Mouse (Mus musculus): ENCODE measurements around the gene Btg3. TPM values are rescaled to one million over a fixed set of nuclear protein-coding genes. Genes with fewer than 3 reads are reported as not detected.

Gene Btg3
- polyA plus RNA-seq, 1 experiment from 2014 or later, result 39.6 TPM

DNA sequence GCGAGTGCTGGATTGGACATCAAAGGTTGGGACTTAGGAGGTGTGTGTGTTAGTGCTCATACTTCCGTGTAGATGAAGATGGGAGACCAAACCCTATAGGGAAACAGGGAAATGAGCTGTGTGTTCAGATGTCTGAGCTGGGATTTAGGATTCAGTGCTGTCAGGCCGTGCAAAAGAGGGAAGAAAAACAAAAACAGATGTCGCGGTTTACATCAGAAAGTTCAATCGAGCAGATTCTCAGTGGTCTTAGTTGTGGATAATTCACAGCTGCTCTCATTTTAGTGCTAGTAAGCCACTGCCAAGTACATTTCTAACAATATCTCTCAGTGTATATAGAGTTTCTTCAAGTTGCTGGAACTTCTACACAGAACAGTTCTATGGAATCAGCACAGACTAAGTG lies 33.2 kb downstream of the Btg3 start:
- ATAC-seq (ENCODE audit: insufficient number of reproducible peaks, insufficient read depth, low FRiP score, low TSS enrichment, low read depth), result peak; percentile 62; the same call in 1 of the 2 replicates
- H3K9me3 ChIP-seq, result no peaks in the 10 kb centered on the region
- no peak overlapping the region for H3K9ac ChIP-seq
- WGBS, result 22% methylated on average over 6 of the region's 6 CpGs
- no peaks in the 10 kb centered on the region for H3K27me3 ChIP-seq
- H3K4me3 ChIP-seq, result no peak overlapping the region
- no peaks in the 10 kb centered on the region for H3K36me3 ChIP-seq
- H3K4me2 ChIP-seq, result peak overlapping the region; percentile 33
- H3K27ac ChIP-seq, result peak overlapping the region; percentile 76
- H3K4me1 ChIP-seq, result peaks cover 15% of the 10 kb centered on the region

DNA sequence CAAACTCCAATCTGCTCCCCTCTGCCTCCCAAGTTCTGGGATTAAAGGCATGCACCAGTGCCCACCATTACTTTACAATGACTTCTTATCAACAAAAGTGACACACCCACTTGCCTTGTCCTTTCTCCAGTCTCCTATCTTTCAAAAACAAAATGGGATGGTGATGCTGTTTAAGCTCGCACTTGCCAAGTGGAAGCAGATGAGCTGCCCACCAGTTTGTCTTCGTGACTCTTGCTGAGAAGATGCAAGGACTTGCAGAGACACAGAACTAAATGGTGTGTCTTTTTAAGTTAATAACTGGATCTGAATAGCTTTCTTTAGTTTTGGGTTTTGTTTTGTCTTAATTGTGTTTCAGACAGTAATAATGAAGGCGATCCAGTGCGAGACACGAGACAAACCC lies 34.2 kb downstream of the Btg3 start:
- Histone ChIP-seq H3K36me3 (no peaks in the 10 kb centered on the region), H3K27me3 (no peaks in the 10 kb centered on the region), H3K4me2 (no peak overlapping the region), H3K27ac (no peak overlapping the region), H3K4me3 (no peak overlapping the region), H3K9me3 (no peaks in the 10 kb centered on the region), H3K9ac (no peak overlapping the region), H3K4me1 (peaks cover 15% of the 10 kb centered on the region)
- no peak for ATAC-seq (ENCODE audit: insufficient number of reproducible peaks, insufficient read depth, low FRiP score, low TSS enrichment, low read depth)
- whole genome bisulfite sequencing, result 82% methylated on average over 5 of the region's 5 CpGs

DNA sequence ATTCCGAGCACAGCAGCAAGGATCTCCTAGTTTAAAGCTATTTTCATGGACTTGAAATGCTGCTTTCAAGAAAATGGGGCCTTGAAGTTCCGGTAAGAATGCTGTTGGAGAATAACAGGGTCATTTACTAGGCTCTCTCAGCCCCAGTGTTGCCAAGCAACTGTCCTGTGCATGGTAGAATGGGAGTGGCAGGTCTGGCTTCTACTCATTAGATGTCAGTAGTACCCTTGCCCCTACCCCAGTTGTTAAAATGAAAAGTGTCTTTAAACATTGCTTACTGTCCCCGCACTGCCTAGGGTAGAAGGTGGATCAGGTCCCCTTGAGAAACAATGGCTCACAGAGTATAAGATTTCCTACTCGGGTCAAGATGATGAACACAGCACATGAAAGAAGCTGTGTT lies 35.6 kb downstream of the Btg3 start:
- H3K27ac ChIP-seq, result no peak overlapping the region
- H3K4me2 ChIP-seq, result no peak overlapping the region
- ATAC-seq (ENCODE audit: insufficient number of reproducible peaks, insufficient read depth, low FRiP score, low TSS enrichment, low read depth), result no peak
- H3K36me3 ChIP-seq, result no peaks in the 10 kb centered on the region
- no peak overlapping the region for H3K4me3 ChIP-seq
- H3K4me1 ChIP-seq, result peaks cover 15% of the 10 kb centered on the region
- H3K27me3 ChIP-seq, result no peaks in the 10 kb centered on the region
- no peak overlapping the region for H3K9ac ChIP-seq
- 80% methylated on average over 4 of the region's 4 CpGs for WGBS
- H3K9me3 ChIP-seq, result no peaks in the 10 kb centered on the region

DNA sequence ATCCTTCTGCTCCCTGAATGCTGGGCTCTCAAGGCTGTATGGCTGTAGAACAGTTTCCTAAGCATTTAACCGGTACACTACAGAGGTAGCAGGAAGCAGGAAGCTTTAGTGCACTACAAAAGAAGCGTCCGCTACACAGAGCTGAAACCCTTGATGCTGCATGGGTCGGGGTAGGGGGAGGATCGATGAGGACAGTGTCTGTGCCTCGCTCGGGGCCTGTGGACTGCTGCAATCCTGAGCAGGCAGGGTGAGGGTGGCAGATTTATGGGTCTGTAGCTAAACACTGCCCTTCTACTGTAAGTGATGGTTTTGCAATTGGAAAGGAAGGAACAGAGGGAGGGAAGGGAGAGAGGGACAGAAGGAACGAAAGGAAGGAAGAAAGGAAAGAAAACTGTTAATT lies 39.8 kb downstream of the Btg3 start:
- ATAC-seq (ENCODE audit: insufficient number of reproducible peaks, insufficient read depth, low FRiP score, low TSS enrichment, low read depth), result no peak
- no peaks in the 10 kb centered on the region for H3K27me3 ChIP-seq
- WGBS, result 74% methylated on average over 8 of the region's 8 CpGs

DNA sequence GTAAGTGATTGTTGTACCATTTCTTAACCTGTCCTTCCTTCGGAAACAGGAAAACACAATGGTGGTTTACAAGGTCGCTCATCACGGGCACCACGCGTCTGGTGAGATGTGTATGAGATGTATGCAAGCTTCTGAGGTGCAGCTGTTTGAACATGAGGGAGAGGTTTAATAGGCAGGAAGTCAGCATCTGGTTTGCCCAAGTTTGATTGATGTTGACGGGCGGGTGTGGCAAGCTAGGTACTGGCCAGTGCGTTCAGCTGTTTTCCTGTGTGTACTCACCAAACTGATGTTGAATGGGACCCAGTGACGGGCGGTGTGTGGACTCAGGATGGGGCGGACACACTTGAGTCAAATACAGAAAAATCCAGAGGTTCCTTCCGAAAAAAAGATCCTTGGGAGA lies 49.0 kb downstream of the Btg3 start:
- ATAC-seq (ENCODE audit: insufficient number of reproducible peaks, insufficient read depth, low FRiP score, low TSS enrichment, low read depth), result no peak
- Histone ChIP-seq H3K27me3 (no peaks in the 10 kb centered on the region), H3K9me3 (no peaks in the 10 kb centered on the region), H3K36me3 (peaks cover 45% of the 10 kb centered on the region), H3K9ac (no peak overlapping the region), H3K27ac (no peak overlapping the region), H3K4me3 (no peak overlapping the region), H3K4me1 (no peaks in the 10 kb centered on the region), H3K4me2 (no peak overlapping the region)
- 90% methylated on average over 12 of the region's 12 CpGs for WGBS

More for the DNA sequence above, 39.8 kb downstream of the Btg3 start:
- Histone ChIP-seq H3K4me3 (no peak overlapping the region), H3K27ac (no peak overlapping the region), H3K36me3 (peaks cover 38% of the 10 kb centered on the region), H3K9me3 (no peaks in the 10 kb centered on the region), H3K4me2 (no peak overlapping the region), H3K9ac (no peak overlapping the region), H3K4me1 (no peaks in the 10 kb centered on the region)

DNA sequence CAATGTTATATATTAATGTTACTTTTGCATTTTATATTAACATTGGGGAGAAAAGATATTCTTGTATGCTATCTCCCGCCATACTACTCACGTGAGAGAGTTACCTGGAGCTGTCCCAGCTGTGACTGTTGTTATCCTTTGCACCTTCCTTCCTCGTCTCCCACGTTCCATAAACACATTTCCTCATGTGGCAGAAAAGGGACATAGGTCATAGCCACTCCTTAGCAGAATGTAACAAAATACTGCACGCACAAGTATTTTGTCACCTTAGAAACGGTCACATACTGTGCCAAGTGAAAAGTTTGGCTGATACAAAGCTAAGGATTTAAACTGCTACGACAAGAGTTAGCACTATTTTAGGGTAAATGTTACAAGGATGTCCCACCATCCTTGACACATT lies 49.4 kb downstream of the Btg3 start:
- Histone ChIP-seq H3K4me1 (peaks cover 1% of the 10 kb centered on the region; the same call in 1 of the 2 replicates), H3K9ac (no peak overlapping the region), H3K4me2 (no peak overlapping the region), H3K4me3 (no peak overlapping the region), H3K9me3 (no peaks in the 10 kb centered on the region), H3K36me3 (peaks cover 41% of the 10 kb centered on the region), H3K27me3 (no peaks in the 10 kb centered on the region), H3K27ac (no peak overlapping the region)
- no peak for ATAC-seq (ENCODE audit: insufficient number of reproducible peaks, insufficient read depth, low FRiP score, low TSS enrichment, low read depth)
- WGBS, result 91% methylated on average over 7 of the region's 7 CpGs

DNA sequence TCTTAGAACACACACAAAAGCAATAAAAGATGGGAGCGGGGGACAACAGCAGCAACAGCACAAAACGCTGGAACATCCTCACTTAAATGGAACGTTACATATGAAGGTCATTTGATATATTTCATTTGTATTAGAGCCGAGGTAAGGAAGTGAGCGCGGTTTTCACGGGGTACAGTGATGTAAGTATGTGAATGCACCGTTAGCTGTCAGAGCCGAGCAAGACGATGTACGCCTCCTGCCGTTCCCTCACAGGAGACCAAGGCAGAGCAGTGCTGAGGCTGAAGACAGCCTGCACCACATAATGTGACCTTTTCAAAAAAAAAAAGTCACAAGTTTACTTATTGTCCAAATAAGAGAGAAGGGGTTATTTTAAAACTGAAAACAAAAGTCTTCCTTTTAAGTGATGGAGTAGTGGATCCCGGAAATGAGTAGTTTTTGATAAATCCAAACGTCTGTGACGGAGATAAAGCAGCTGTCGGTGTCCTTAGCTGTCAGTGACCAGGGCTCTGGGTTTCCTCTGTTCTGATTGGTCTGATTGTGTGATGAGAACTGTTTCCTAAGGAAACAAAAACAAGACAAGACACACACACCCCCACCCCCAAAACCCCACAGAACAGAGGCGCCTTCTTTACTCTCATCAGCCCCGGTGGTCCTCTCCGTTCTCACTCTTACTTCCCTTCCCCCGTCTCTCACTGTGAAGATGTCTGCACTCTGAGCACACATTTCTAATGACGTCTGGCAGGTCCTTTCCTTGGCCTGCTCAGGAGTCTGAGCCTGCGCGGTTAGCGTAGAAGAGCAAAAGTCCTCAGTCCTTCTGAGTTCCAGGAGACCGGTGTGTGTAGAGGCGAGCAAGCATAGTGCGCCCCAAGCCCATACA lies 50.8 kb downstream of the Btg3 start:
- Histone ChIP-seq H3K9ac (no peak overlapping the region), H3K27ac (no peak overlapping the region), H3K9me3 (no peaks in the 10 kb centered on the region), H3K36me3 (peaks cover 37% of the 10 kb centered on the region; the same call in 1 of the 2 replicates), H3K4me2 (no peak overlapping the region), H3K4me3 (no peak overlapping the region), H3K27me3 (no peaks in the 10 kb centered on the region), H3K4me1 (peaks cover 12% of the 10 kb centered on the region; the same call in 1 of the 2 replicates)
- WGBS, result 83% methylated on average over 27 of the region's 27 CpGs
- ATAC-seq (ENCODE audit: insufficient number of reproducible peaks, insufficient read depth, low FRiP score, low TSS enrichment, low read depth), result no peak

DNA sequence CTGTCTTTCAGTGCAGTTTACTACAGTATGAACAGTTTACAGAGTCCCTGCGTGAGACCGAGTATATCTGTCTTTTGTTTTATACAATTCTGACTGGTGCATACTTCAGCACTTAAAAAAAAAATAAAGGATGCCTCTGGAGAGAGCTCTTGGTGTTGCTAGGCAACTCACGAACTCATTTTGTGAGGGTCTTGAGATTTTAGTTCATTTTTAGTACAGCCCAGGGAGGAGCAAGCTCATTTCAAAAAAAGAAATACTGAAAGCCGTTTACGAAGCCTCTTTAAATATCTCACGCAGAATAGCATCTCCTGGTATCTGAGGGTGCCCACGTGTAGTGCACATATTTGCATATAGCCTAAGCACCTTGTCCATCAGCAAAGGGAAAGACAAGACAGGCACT lies 54.9 kb downstream of the Btg3 start:
- Histone ChIP-seq H3K9ac (no peak overlapping the region), H3K4me2 (no peak overlapping the region), H3K4me1 (peaks cover 12% of the 10 kb centered on the region; the same call in 1 of the 2 replicates), H3K27me3 (no peaks in the 10 kb centered on the region), H3K36me3 (peaks cover 16% of the 10 kb centered on the region; the same call in 1 of the 2 replicates), H3K9me3 (no peaks in the 10 kb centered on the region), H3K4me3 (no peak overlapping the region), H3K27ac (no peak overlapping the region)
- no peak for ATAC-seq (ENCODE audit: insufficient number of reproducible peaks, insufficient read depth, low FRiP score, low TSS enrichment, low read depth)
- 47% methylated on average over 7 of the region's 7 CpGs for WGBS

DNA sequence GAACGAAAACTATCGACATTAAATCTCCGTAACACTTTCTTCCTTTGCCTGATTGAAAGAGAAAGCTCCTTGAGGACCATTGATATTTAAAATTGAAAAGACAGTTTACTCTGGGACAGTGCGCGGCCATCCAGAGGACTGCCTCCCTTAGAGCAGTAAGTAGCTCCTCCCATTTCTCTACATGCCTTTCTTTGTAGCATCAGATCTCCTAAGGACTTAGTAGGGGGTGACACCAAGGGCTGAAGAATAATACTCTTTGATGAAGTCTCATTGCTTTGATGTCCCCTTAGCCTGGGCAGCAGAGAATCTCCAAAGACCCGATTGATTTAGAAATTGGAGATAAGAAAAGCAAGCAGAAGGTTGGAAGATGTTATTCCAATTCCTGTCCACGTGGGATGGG lies 55.4 kb downstream of the Btg3 start:
- no peak overlapping the region for H3K27ac ChIP-seq
- no peak overlapping the region for H3K4me3 ChIP-seq
- H3K9me3 ChIP-seq, result no peaks in the 10 kb centered on the region
- H3K27me3 ChIP-seq, result no peaks in the 10 kb centered on the region
- ATAC-seq (ENCODE audit: insufficient number of reproducible peaks, insufficient read depth, low FRiP score, low TSS enrichment, low read depth), result no peak
- peaks cover 12% of the 10 kb centered on the region; the same call in 1 of the 2 replicates for H3K4me1 ChIP-seq
- no peak overlapping the region for H3K4me2 ChIP-seq
- H3K36me3 ChIP-seq, result peaks cover 12% of the 10 kb centered on the region; the same call in 1 of the 2 replicates
- 19% methylated on average over 7 of the region's 7 CpGs for WGBS
- no peak overlapping the region for H3K9ac ChIP-seq

DNA sequence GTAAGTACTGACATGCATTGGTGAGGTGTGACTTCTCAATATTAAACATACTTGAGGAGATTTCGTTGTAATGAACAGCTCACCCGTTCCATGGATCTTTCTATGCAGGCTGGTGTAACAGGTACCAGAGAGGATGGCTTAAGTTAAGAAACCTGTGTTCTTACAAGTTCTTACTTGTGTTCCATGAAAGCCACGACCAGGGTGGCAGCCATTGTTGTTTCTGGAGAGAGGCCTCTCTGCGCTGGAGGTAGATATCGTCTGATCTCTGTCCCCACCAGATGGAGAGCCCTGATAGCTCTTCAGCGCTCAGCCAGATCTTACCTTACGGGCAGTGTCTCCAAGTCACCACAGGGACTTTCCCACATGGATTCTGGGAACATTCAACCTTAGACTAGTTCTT lies 57.3 kb downstream of the Btg3 start:
- no peak overlapping the region for H3K4me3 ChIP-seq
- no peak overlapping the region for H3K9ac ChIP-seq
- H3K4me1 ChIP-seq, result peaks cover 12% of the 10 kb centered on the region; the same call in 1 of the 2 replicates
- H3K27ac ChIP-seq, result no peak overlapping the region
- WGBS, result 73% methylated on average over 7 of the region's 7 CpGs
- H3K27me3 ChIP-seq, result no peaks in the 10 kb centered on the region
- no peaks in the 10 kb centered on the region for H3K36me3 ChIP-seq
- H3K4me2 ChIP-seq, result no peak overlapping the region
- no peaks in the 10 kb centered on the region for H3K9me3 ChIP-seq
- ATAC-seq (ENCODE audit: insufficient number of reproducible peaks, insufficient read depth, low FRiP score, low TSS enrichment, low read depth), result no peak

DNA sequence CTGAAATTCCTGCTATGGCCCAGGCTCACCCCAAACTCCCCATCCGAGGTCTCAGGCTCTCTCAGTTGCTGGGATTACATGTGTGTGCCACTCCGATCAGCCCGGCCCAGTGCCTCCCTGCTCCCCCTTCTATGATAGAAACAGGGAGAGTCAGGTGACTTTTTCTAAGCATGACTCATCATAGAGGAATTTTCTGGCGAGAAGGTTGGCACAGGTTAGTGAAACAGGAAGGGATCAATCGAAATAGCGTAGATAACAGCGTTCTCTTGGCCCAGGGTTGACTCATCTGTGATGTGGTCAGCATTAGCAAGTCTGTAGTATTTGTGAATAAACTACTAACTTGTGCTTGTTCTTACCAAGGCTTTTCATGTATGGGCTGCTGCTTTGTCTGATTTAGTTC lies 59.0 kb downstream of the Btg3 start:
- Histone ChIP-seq H3K27ac (no peak overlapping the region), H3K9ac (no peak overlapping the region), H3K4me1 (peaks cover 20% of the 10 kb centered on the region), H3K9me3 (no peaks in the 10 kb centered on the region), H3K4me2 (no peak overlapping the region), H3K27me3 (no peaks in the 10 kb centered on the region), H3K36me3 (no peaks in the 10 kb centered on the region), H3K4me3 (no peak overlapping the region)
- ATAC-seq (ENCODE audit: insufficient number of reproducible peaks, insufficient read depth, low FRiP score, low TSS enrichment, low read depth), result no peak
- WGBS, result 68% methylated on average over 7 of the region's 7 CpGs

DNA sequence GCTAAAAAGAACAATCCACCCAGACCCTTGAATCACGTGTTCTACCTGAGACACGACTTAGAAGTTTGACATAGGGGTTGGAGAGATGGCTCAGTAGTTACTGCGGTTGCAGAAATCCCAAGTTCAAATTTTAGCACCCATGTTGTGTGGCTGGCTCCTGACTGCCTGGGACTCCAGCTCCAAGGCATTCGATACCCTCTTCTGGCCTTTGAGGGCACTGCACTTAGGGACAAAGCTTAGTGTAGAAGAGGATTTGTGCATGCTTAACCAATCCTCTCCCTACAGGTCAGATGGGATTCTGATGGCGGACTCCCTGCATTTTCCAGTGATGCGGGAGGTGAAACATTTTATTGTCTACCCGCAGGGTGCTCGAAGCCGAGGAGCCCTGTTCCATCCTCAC lies 60.1 kb downstream of the Btg3 start:
- Histone ChIP-seq H3K4me1 (peaks cover 22% of the 10 kb centered on the region), H3K4me2 (no peak overlapping the region), H3K27ac (no peak overlapping the region), H3K4me3 (no peak overlapping the region), H3K27me3 (no peaks in the 10 kb centered on the region), H3K9ac (no peak overlapping the region), H3K9me3 (no peaks in the 10 kb centered on the region), H3K36me3 (no peaks in the 10 kb centered on the region)
- no peak for ATAC-seq (ENCODE audit: insufficient number of reproducible peaks, insufficient read depth, low FRiP score, low TSS enrichment, low read depth)
- WGBS, result 85% methylated on average over 9 of the region's 9 CpGs
